Mouse (Mus musculus): ENCODE data around the gene Rdh5. TPM values are rescaled to one million over a fixed set of nuclear protein-coding genes. Genes with fewer than 3 reads are reported as not detected.

Rdh5 gene
- polyA plus RNA-seq, 1 experiment from 2014 or later, result 11.3 TPM

DNA sequence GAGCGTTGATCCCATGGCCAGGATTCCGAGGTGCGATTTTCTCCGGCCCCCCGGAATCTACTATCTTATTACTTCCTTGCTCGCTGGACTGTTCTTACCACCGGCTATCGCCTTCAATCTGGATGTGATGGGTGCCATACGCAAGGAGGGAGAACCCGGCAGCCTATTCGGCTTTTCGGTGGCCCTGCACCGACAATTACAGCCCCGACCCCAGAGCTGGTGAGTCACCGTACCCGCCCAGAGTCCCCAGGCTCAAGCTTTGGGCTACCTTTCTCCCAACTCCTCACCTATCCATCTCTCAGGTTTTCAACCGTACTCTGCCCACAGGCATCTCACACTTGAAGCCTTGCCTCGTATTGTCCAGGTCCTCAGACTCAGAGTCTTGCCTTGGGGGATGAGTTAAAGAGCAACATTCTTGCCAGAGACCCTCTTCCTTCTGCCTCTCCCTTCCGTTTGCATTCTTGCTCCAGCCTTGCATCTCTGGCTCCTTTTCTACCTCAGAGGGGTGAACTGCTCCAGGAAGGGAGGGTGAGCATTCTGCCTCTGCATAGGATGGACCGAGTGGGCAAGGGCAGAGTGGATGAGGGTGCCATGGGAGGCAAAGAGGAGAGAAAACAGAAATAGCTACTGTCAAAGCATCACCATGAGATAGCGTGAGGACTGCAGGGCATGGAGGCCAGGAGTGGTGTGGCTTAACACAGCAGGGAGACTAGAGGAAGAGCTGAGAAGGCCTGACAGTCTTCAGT, 11.5 kb upstream of the Rdh5 start:
- H3K27me3 ChIP-seq (ENCODE audit: control insufficient read depth, insufficient read depth, low read length), result peaks cover 36% of the 10 kb centered on the region
- peak overlapping the region; percentile 54 for H3K9ac ChIP-seq (ENCODE audit: low read length)
- peak overlapping the region; percentile 82 for H3K4me2 ChIP-seq
- 4% methylated on average over 21 of the region's 21 CpGs for WGBS
- peak; percentile 89 for DNase-seq (ENCODE audit: low spot score, missing footprints)
- no peaks in the 10 kb centered on the region for H3K9me3 ChIP-seq (ENCODE audit: control insufficient read depth, low read length)
- H3K36me3 ChIP-seq (ENCODE audit: control insufficient read depth, insufficient read depth, low read length), result no peaks in the 10 kb centered on the region
- peak overlapping the region; percentile 42 for H3K4me3 ChIP-seq (ENCODE audit: low read depth, low read length)
- peak; percentile 57 for ATAC-seq (ENCODE audit: low FRiP score)
- H3K27ac ChIP-seq (ENCODE audit: low read depth, low read length), result no peak overlapping the region
- peaks cover 7% of the 10 kb centered on the region for H3K4me1 ChIP-seq (ENCODE audit: control insufficient read depth, insufficient read depth, low read length)

DNA sequence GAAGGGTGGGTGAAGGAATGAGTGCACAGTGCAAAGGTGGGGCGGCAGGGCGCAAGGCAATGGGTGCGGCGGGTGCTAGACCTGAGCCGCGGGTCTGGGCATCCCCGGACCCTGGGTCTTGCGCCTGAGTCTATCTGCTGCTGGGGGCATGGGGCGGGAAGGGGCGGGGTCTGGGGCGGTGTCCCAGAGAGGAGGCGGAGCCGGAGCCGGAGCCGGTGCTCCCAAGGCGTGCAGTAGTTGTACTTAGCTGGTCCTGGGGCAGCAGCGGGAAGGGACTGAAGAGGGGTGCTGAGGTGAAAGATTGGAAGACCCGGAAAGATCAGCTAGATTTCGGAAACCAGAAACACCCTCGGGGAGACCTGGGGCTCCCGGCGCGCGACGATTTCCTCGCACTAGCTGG, 10.9 kb upstream of the Rdh5 start, which contains the start of gene Itga7:
Gene Itga7, plus strand, starts transcription at position 245 of the 400 bp plus-strand sequence.
- H3K9ac ChIP-seq (ENCODE audit: low read length), result peak within 1 kb of the TSS; percentile 54
- WGBS, result 1% methylated on average over 26 of the region's 26 CpGs
- peak; percentile 91 for ATAC-seq (ENCODE audit: low FRiP score)
- peak within 1 kb of the TSS; percentile 42 for H3K4me3 ChIP-seq (ENCODE audit: low read depth, low read length)
- no peak within 1 kb of the TSS for H3K27ac ChIP-seq (ENCODE audit: low read depth, low read length)
- H3K36me3 ChIP-seq (ENCODE audit: control insufficient read depth, insufficient read depth, low read length), result no peaks in the 10 kb centered on the region
- peaks cover 36% of the 10 kb centered on the region for H3K27me3 ChIP-seq (ENCODE audit: control insufficient read depth, insufficient read depth, low read length)
- peak; percentile 93 for DNase-seq (ENCODE audit: low spot score, missing footprints)
- no peaks in the 10 kb centered on the region for H3K9me3 ChIP-seq (ENCODE audit: control insufficient read depth, low read length)
- peaks cover 7% of the 10 kb centered on the region for H3K4me1 ChIP-seq (ENCODE audit: control insufficient read depth, insufficient read depth, low read length)
- H3K4me2 ChIP-seq, result peak within 1 kb of the TSS; percentile 82

DNA sequence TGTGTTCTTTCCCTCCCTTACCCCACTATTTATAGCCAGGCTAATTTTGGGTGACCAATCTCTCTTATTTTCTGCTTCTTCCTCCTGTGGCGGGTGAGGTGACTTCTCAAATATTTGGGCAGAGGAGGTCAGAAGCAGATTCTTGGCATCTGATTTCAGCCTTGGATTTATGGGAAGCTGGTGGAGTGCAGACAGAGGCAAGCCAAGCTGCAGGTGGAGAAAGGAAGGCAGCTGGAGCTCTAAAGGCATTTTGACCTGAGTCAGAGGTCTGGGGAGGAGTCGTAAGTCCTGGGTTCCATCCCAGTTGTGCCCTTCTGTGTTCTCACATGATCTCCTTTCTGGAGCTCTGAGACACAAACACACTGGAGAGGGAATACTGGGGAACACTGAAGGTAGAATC, 8.8 kb upstream of the Rdh5 start:
- H3K4me2 ChIP-seq, result no peak overlapping the region
- H3K4me1 ChIP-seq (ENCODE audit: control insufficient read depth, insufficient read depth, low read length), result peaks cover 7% of the 10 kb centered on the region
- H3K4me3 ChIP-seq (ENCODE audit: low read depth, low read length), result no peak overlapping the region
- 73% methylated on average over 2 of the region's 2 CpGs for WGBS
- no peak overlapping the region for H3K27ac ChIP-seq (ENCODE audit: low read depth, low read length)
- ATAC-seq (ENCODE audit: low FRiP score) (no peak), DNase-seq (ENCODE audit: low spot score, missing footprints) (no peak)
- H3K9me3 ChIP-seq (ENCODE audit: control insufficient read depth, low read length), result no peaks in the 10 kb centered on the region
- H3K36me3 ChIP-seq (ENCODE audit: control insufficient read depth, insufficient read depth, low read length), result no peaks in the 10 kb centered on the region
- H3K9ac ChIP-seq (ENCODE audit: low read length), result no peak overlapping the region
- peaks cover 36% of the 10 kb centered on the region for H3K27me3 ChIP-seq (ENCODE audit: control insufficient read depth, insufficient read depth, low read length)

DNA sequence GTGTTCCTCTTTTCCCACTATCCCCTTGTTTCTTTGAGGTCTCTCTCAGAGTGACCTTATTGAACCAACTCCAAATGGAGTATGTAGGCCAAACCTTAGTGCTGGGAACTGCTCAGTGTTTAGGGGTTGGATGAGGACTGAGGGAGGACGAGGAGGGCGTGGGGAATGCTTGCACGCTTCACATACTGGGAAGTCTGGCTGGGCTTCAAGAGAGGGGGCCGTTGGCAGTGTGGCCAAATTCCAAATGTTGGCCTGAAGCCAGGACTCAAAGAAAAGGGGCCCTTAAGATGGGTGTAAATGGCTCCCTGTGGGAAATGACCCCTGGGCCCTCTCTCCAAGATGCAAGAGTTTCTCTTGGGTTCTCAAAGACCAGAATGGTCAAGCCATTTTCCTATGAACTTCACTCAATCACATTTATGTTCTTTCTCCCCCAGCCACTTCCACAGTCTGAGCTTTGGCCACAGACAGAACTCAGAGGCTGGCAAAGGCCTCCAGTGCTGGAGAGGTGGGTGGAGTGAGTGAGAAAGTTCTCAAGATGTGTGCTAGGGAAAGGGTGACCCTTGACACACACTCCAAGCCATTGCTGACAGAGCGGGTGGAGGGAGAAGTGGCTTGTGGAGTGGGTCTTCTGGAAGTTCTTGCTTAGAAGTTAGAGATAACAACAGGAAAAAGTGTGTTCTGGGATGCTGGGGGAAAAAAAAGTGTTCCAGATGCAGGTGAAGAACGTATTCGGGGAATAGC, 7.1 kb upstream of the Rdh5 start:
- DNase-seq (ENCODE audit: low spot score, missing footprints), result no peak
- Histone ChIP-seq H3K4me2 (no peak overlapping the region), H3K4me1 (ENCODE audit: control insufficient read depth, insufficient read depth, low read length) (peaks cover 7% of the 10 kb centered on the region), H3K4me3 (ENCODE audit: low read depth, low read length) (no peak overlapping the region), H3K27ac (ENCODE audit: low read depth, low read length) (no peak overlapping the region), H3K9me3 (ENCODE audit: control insufficient read depth, low read length) (no peaks in the 10 kb centered on the region), H3K9ac (ENCODE audit: low read length) (no peak overlapping the region), H3K36me3 (ENCODE audit: control insufficient read depth, insufficient read depth, low read length) (no peaks in the 10 kb centered on the region), H3K27me3 (ENCODE audit: control insufficient read depth, insufficient read depth, low read length) (peaks cover 30% of the 10 kb centered on the region)
- no peak for ATAC-seq (ENCODE audit: low FRiP score)
- 78% methylated on average over 7 of the region's 7 CpGs for WGBS

DNA sequence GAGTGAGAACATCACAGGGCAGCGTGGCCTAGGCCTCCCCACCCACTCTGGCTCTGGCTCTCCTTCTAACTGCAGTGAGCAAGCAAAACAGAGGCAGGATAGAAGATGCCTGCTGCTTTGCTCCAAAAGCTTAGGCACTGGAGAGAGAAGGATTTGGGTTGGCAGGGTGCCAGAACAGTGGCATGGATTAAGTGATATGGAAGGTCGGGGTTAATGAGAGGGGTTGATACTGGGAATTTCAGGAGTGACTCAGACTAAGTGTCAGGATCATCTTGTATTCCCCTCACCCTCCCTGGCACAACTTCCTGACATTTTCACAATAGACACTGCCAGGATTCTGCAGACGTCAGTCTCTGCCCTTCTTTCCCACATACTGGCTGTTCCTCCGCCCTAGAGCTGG, 5.7 kb upstream of the Rdh5 start:
- peaks cover 15% of the 10 kb centered on the region for H3K27me3 ChIP-seq (ENCODE audit: control insufficient read depth, insufficient read depth, low read length)
- no peak overlapping the region for H3K4me3 ChIP-seq (ENCODE audit: low read depth, low read length)
- no peak for DNase-seq (ENCODE audit: low spot score, missing footprints)
- no peaks in the 10 kb centered on the region for H3K36me3 ChIP-seq (ENCODE audit: control insufficient read depth, insufficient read depth, low read length)
- no peak overlapping the region for H3K9ac ChIP-seq (ENCODE audit: low read length)
- no peaks in the 10 kb centered on the region for H3K9me3 ChIP-seq (ENCODE audit: control insufficient read depth, low read length)
- ATAC-seq (ENCODE audit: low FRiP score), result no peak
- H3K4me1 ChIP-seq (ENCODE audit: control insufficient read depth, insufficient read depth, low read length), result peaks cover 4% of the 10 kb centered on the region; the same call in 1 of the 2 replicates
- no peak overlapping the region for H3K27ac ChIP-seq (ENCODE audit: low read depth, low read length)
- WGBS, result 34% methylated on average over 4 of the region's 4 CpGs
- no peak overlapping the region for H3K4me2 ChIP-seq

DNA sequence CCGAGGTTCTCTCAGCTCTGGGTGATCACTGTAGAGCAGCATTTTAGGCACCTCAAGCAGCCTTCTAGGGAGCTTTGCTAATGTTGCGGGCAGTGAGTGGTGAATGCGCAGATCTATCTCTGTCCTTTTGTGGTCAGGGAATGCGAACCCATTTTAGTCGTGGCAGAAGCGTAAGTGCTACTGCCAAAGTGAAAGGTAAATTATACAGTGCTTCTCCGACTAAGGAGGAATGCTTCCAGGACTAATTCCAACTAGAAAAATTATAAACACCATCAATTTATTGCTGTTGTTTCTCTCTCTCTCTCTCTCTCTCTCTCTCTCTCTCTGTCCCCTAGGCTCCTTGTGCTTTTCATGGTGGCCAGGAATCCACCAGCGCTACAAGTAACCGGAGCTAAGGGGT, 1.2 kb upstream of the Rdh5 start, which contains the start of gene Bloc1s1:
Gene Bloc1s1, minus strand, starts transcription at position 101 of the 400 bp plus-strand sequence.
- Histone ChIP-seq H3K9me3 (ENCODE audit: control insufficient read depth, low read length) (no peaks in the 10 kb centered on the region), H3K4me1 (ENCODE audit: control insufficient read depth, insufficient read depth, low read length) (peaks cover 16% of the 10 kb centered on the region), H3K36me3 (ENCODE audit: control insufficient read depth, insufficient read depth, low read length) (no peaks in the 10 kb centered on the region), H3K4me2 (peak within 1 kb of the TSS; percentile 50), H3K9ac (ENCODE audit: low read length) (peak within 1 kb of the TSS; percentile 76), H3K4me3 (ENCODE audit: low read depth, low read length) (peak within 1 kb of the TSS; percentile 66), H3K27me3 (ENCODE audit: control insufficient read depth, insufficient read depth, low read length) (no peaks in the 10 kb centered on the region), H3K27ac (ENCODE audit: low read depth, low read length) (peak within 1 kb of the TSS; percentile 64)
- no peak for ATAC-seq (ENCODE audit: low FRiP score)
- DNase-seq (ENCODE audit: low spot score, missing footprints), result no peak
- 64% methylated on average over 9 of the region's 9 CpGs for WGBS

DNA sequence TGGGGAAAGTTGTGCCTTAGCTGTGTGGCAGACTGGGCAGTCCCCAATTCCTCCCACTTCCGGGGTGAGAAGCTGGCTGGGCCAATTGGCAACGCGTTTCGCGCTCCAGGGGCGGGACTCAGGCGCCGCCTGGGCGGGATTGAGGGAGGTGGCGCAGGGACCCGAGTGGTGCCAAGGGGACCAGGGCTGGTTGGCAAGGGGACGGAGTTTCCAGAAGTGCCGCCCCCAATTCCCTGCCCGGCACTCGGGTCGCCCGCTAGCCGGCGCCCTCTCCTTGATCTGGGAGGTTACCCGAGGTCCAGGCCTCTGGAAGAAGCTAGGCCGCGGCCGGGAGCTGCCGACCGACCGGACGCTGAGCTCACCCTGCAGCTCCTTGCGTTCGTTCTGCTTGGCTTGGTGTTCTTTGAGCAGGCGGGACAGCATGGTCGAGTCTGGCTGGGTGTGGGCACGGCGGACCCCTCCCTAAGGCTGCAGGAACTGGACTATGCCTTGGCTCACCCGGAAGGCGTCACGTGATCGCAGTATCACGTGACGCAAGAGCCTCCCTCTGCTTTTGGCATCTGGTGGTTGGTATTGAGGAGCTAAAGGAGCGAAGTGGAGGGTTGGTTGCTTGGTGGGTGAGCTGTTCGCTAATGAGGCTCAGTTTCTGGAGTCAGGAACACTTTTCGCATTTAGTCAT, 464 bp upstream of the Rdh5 start:
- Histone ChIP-seq H3K4me1 (ENCODE audit: control insufficient read depth, insufficient read depth, low read length) (peaks cover 16% of the 10 kb centered on the region), H3K9ac (ENCODE audit: low read length) (peak overlapping the region; percentile 76), H3K27me3 (ENCODE audit: control insufficient read depth, insufficient read depth, low read length) (no peaks in the 10 kb centered on the region), H3K9me3 (ENCODE audit: control insufficient read depth, low read length) (no peaks in the 10 kb centered on the region), H3K27ac (ENCODE audit: low read depth, low read length) (peak overlapping the region; percentile 64), H3K4me3 (ENCODE audit: low read depth, low read length) (peak overlapping the region; percentile 66), H3K4me2 (peak overlapping the region; percentile 50), H3K36me3 (ENCODE audit: control insufficient read depth, insufficient read depth, low read length) (no peaks in the 10 kb centered on the region)
- under 1% methylated on average over 42 of the region's 42 CpGs for WGBS
- peak; percentile 97 for ATAC-seq (ENCODE audit: low FRiP score)
- peak; percentile 98 for DNase-seq (ENCODE audit: low spot score, missing footprints)

DNA sequence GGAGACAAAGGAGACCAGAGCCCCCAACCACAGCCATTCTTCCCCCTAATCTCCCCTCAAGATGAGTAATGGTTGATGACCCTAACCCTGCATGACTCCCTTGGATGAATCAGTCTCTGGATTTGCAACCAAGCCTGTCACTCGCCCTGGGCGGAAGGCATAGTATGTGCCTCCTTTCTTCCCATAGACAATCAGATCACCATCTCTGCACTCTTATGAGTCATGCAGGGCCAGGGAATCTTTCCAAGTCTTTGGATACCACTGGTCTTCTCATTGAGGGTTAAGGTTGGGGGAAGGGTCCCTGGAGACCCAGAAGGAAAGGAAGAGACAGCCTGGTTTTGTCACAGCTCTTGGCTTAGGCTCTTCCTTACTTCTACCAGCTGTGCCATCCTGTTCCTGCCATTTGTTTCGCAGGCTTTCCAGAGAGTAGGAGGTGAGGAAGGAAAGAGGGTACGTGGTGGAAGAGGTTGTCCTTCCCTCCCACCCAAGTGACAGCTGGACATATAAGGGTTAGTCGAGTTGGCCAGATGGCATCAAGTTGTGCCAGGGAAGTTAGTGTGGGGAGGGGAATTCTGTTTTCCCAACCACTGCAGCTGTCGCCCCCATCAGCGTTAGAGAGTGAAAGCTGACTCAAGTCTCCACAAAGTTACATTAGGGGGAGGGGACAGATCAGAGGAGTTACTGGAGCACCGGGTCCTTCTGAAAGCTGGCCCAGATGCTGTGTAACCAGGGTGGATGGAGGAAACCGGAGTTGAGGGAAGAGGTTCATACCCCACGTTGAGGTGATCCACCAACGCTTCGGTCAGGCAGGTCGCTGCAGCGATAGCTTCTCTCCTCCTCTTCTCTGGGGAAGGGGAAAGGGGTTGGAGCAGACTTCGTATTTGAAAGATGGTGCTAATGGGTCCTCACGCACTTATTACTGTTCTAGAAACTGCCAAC, 536 bp downstream of the Rdh5 start:
- DNase-seq (ENCODE audit: low spot score, missing footprints), result no peak
- Histone ChIP-seq H3K9me3 (ENCODE audit: control insufficient read depth, low read length) (no peaks in the 10 kb centered on the region), H3K9ac (ENCODE audit: low read length) (peak overlapping the region; percentile 76), H3K27ac (ENCODE audit: low read depth, low read length) (no peak overlapping the region), H3K4me1 (ENCODE audit: control insufficient read depth, insufficient read depth, low read length) (peaks cover 16% of the 10 kb centered on the region), H3K27me3 (ENCODE audit: control insufficient read depth, insufficient read depth, low read length) (no peaks in the 10 kb centered on the region), H3K4me3 (ENCODE audit: low read depth, low read length) (peak overlapping the region; percentile 66), H3K4me2 (peak overlapping the region; percentile 50), H3K36me3 (ENCODE audit: control insufficient read depth, insufficient read depth, low read length) (no peaks in the 10 kb centered on the region)
- ATAC-seq (ENCODE audit: low FRiP score), result no peak
- WGBS, result 75% methylated on average over 16 of the region's 16 CpGs
